Mouse (Mus musculus) right cerebral cortex, postnatal 10 days (tissue): Measurements from ENCODE around the gene Olfr1442.
"Not testable (repeated sequence)": the region's sequence is repeated elsewhere in the genome, so short reads cannot be mapped to it uniquely, and the experiment has no call there.

Source experiments
- DNase-seq, 2 experiments: peaks; one replicate each; pipeline ENCODE4 v3.0.0; 2021; ENCODE audit warnings: low spot score in 2 of 2

Olfr1442 gene

GRCm38 (mm10) chr19:12670139-12670538, at the start of gene Olfr1442:
Gene Olfr1442, plus strand, starts transcription at chr19:12670439.
- DNase-seq: no peak

- DNase-seq: no peak
Measured at GRCm38 (mm10) chr19:12633176-12633575, 37.1 kb upstream of the Olfr1442 start, which contains the start of gene Glyat. Gene Glyat, plus strand, starts transcription at chr19:12633308.

- no peak for DNase-seq
Measured at GRCm38 (mm10) chr19:12634259-12634658, 36.0 kb upstream of the Olfr1442 start.

- no peak for DNase-seq
Measured at GRCm38 (mm10) chr19:12634963-12635362, 35.3 kb upstream of the Olfr1442 start.

GRCm38 (mm10) chr19:12636863-12637262, 33.4 kb upstream of the Olfr1442 start:
- DNase-seq: no peak

- DNase-seq: no peak
Measured at GRCm38 (mm10) chr19:12638049-12638448, 32.2 kb upstream of the Olfr1442 start.

- no peak for DNase-seq
Measured at GRCm38 (mm10) chr19:12649511-12649910, 20.7 kb upstream of the Olfr1442 start.

GRCm38 (mm10) chr19:12666156-12666555, 4.1 kb upstream of the Olfr1442 start:
- DNase-seq: no peak

GRCm38 (mm10) chr19:12668601-12669000, 1.6 kb upstream of the Olfr1442 start:
- DNase-seq: not testable (repeated sequence)

- DNase-seq: no peak
Measured at GRCm38 (mm10) chr19:12671051-12671450, 812 bp downstream of the Olfr1442 start.

GRCm38 (mm10) chr19:12677812-12678211, 7.6 kb downstream of the Olfr1442 start, which contains the start of gene Olfr1443:
Gene Olfr1443, plus strand, starts transcription at chr19:12678112.
- DNase-seq: no peak

GRCm38 (mm10) chr19:12684638-12685037, 14.4 kb downstream of the Olfr1442 start:
- DNase-seq: no peak

- no peak for DNase-seq
Measured at GRCm38 (mm10) chr19:12685231-12685630, 15.0 kb downstream of the Olfr1442 start.

- no peak for DNase-seq
Measured at GRCm38 (mm10) chr19:12695590-12695989, 25.4 kb downstream of the Olfr1442 start, which contains the start of gene Keg1. Gene Keg1, plus strand, starts transcription at chr19:12695786.

- no peak for DNase-seq
Measured at GRCm38 (mm10) chr19:12696221-12696620, 26.0 kb downstream of the Olfr1442 start.

- DNase-seq: no peak
Measured at GRCm38 (mm10) chr19:12708458-12708857, 38.2 kb downstream of the Olfr1442 start.

GRCm38 (mm10) chr19:12708986-12709385, 38.7 kb downstream of the Olfr1442 start:
- no peak for DNase-seq

GRCm38 (mm10) chr19:12719189-12719588, 49.0 kb downstream of the Olfr1442 start:
- no peak for DNase-seq

GRCm38 (mm10) chr19:12720463-12720862, 50.2 kb downstream of the Olfr1442 start:
- DNase-seq: no peak

GRCm38 (mm10) chr19:12720919-12721318, 50.7 kb downstream of the Olfr1442 start:
- not testable (repeated sequence) for DNase-seq

GRCm38 (mm10) chr19:12721596-12721995, 51.4 kb downstream of the Olfr1442 start:
- not testable (repeated sequence) for DNase-seq

GRCm38 (mm10) chr19:12722308-12722707, 52.1 kb downstream of the Olfr1442 start:
- DNase-seq: peak in 1 of 2 experiments; percentile 37

- no peak for DNase-seq
Measured at GRCm38 (mm10) chr19:12725851-12726250, 55.6 kb downstream of the Olfr1442 start.
